Mouse (Mus musculus) sigmoid colon, adult 10 weeks (tissue): ENCODE results near the gene Sft2d1. TPM values are rescaled to one million over a fixed set of nuclear protein-coding genes. Genes with fewer than 3 reads are reported as not detected.

Experiments
- polyA plus RNA-seq: library from polyadenylated mRNA; stranded (reverse); fragments of 350-450 nt; fragmentation: Illumina TruSeq; extraction: RNeasy Lipid Tissue Mini Kit (QIAGEN cat#74804); gene quantifications from one replicate; pipeline ENCODE4 v1.2.3, GENCODE M21; 2014; ENCODE audit warnings: low read depth, low replicate concordance

Gene Sft2d1
- polyA plus RNA-seq = 92.1 TPM

DNA sequence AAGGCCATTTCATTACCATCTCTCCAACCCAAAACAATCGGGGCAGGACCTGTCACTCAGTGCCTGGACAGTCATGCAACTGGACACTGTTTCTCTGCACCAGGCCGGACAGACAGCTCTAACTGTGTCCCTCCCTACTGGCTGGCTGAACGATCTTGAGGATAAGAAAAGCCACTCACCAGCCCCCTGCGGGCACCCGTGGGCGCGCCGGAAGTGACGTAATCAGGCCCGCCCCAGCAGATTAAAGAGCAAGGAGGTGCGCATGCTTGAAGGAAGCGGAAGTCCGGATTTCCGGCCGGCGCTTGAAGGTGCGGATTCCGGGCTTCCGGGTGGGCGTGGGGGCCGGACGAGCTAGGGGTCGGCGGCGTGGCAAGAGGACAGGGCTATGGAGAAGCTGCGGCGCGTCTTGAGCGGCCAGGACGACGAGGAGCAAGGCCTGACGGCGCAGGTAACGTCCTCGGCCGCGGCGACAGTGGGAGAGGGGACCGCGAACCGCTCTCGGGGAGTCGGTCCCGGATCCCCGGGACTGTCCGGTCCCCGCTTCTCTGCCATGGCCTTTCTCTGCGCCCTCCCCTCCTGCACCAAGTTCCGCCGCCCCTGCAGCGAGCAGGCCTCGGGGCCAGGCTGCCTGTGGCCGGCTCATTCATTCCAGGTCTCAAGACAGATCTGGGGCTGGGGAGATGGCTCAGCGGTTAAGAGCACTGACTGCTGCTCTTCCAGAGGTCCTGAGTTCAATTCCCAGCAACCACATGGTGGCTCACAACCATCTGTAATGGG lies at the start of gene Sft2d1:
Gene Sft2d1 (plus strand): TSS at position 265 of the 777 bp plus-strand sequence.

DNA sequence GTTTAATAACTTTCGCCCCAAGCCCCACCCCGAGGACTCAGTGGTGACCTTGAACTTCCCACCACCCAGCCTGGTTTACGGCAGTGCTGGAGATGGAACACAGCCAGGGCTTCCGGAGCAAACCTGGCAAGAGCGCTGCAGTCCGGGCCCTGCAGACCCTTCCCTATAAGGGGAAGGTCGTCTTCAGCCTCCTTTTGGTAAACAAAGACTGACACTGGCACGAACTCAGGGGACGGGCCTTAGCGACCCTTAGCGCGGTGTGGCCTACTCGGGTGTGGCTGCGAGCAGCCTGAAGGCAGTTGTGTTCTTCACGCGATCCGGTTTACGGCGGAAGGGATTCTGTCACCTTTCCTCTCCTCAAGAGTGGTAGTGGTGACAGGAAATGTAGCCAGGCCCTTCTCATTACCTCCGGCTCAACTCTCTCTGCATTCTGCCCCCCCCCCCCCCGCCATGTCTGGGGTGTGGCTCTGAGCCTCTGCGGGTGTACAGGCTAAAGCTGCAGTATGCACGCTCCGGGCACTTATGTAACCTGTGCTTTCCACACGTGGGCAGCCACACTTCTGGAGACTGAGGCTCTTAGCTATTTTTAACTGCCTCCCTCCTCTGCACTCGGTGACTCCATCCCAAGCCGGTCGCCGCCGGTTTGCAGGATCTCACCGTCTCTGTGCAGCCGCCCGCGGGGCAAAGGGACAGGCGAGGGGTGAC lies 27.9 kb upstream of the Sft2d1 start, which contains the start of gene Mpc1:
Gene Mpc1 (plus strand): TSS at position 84 of the 705 bp plus-strand sequence.

GRCm38 (mm10) chr17:8337159-8337558 lies 26.3 kb downstream of the Sft2d1 start, which contains the start of gene Prr18:
Prr18 (plus strand) TSS chr17:8337459.

DNA sequence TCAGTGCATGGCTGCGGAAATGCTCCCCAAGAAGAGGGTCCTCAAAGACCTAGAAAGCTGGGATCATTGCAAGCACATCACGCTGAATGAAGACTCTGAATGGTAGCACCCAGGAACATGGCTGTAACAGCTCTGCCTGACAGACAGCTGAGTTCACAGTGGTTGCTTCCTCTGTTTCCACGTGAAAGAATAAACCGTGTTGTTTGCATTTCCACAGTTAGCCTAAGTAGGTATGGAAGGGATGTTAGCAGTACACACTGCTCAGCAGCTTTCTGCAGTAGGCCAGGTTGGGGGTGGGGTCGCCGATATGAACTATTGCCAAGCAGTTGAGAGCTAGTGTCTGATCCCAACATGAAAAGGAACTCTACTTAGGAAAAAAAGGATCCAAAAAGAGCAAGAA lies 44.8 kb downstream of the Sft2d1 start, which contains the start of gene T2:
Gene T2 (plus strand): TSS at position 301 of the 400 bp plus-strand sequence.

Other genes with a start within 250 kb of the Sft2d1 start
- gene Gm49673, start 163.3 kb upstream of the Sft2d1 start, polyA plus RNA-seq = 0.19 TPM
- gene Rnaset2a, start 163.0 kb upstream of the Sft2d1 start, polyA plus RNA-seq = 22.4 TPM
- 28.8 TPM for gene Fgfr1op, start 145.6 kb upstream of the Sft2d1 start, polyA plus RNA-seq
- 3.0 TPM for gene Ccr6, start 75.1 kb upstream of the Sft2d1 start, polyA plus RNA-seq
- 488 TPM for gene Mpc1, start 28.2 kb upstream of the Sft2d1 start, polyA plus RNA-seq
- not detected for gene Prr18, start 26.4 kb downstream of the Sft2d1 start, polyA plus RNA-seq
- not detected for gene T2, start 44.9 kb downstream of the Sft2d1 start, polyA plus RNA-seq
- gene T, start 123.3 kb downstream of the Sft2d1 start, polyA plus RNA-seq = not detected
- gene Pde10a, start 214.3 kb downstream of the Sft2d1 start, polyA plus RNA-seq = 1.2 TPM